Mouse (Mus musculus) 3T3-L1 (cell line): ENCODE data around the gene Defb33.

Source experiments
- DNase-seq: peaks from one replicate; pipeline ENCODE4 v3.0.0-alpha.2; 2015; ENCODE audit warnings: low read depth, low spot score

Gene Defb33

GRCm38 (mm10) chr8:20892369-20892768, at the start of gene Defb33:
Defb33 (plus strand) TSS chr8:20892669.
- DNase-seq, result no peak

GRCm38 (mm10) chr8:20874608-20875007, 17.9 kb upstream of the Defb33 start:
- no peak for DNase-seq

GRCm38 (mm10) chr8:20902527-20902926, 10.1 kb downstream of the Defb33 start, which contains the start of gene Gm15056:
Gm15056 (minus strand) TSS chr8:20902627.
- DNase-seq, result no peak

GRCm38 (mm10) chr8:20907119-20907518, 14.7 kb downstream of the Defb33 start:
- no peak for DNase-seq

GRCm38 (mm10) chr8:20908256-20908655, 15.8 kb downstream of the Defb33 start:
- no peak for DNase-seq

GRCm38 (mm10) chr8:20912288-20912687, 19.8 kb downstream of the Defb33 start:
- no peak for DNase-seq

- DNase-seq, result no peak
Measured at GRCm38 (mm10) chr8:20921971-20922370, 29.5 kb downstream of the Defb33 start, which contains the start of gene Gm6040. Gm6040 (minus strand) TSS chr8:20922071.

- no peak for DNase-seq
Measured at GRCm38 (mm10) chr8:20944610-20945009, 52.1 kb downstream of the Defb33 start, which contains the start of gene AY761185. AY761185 (minus strand) TSS chr8:20944710.
